Mouse (Mus musculus) bone marrow, adult 2 months (tissue): ENCODE measurements around the gene Gm12695. TPM values are rescaled to one million over a fixed set of nuclear protein-coding genes. Genes with fewer than 3 reads are reported as not detected.

Source experiments
- H3K27ac ChIP-seq: fragments of 200-500 bp; 2 replicates; pipeline ENCODE4 v1.5.1; 2012; ENCODE audit warnings: low read depth, mild to moderate bottlenecking, control low read depth, inconsistent platforms, low read length; ENCODE audit not compliant: control insufficient read depth, poor library complexity, insufficient read depth
- H3K4me1 ChIP-seq: fragments of 200-500 bp; 2 replicates; pipeline ENCODE4 v1.6.1; 2011; ENCODE audit warnings: low read length; ENCODE audit not compliant: control insufficient read depth, insufficient read depth
- H3K4me3 ChIP-seq: fragments of 200-500 bp; replicated peaks from 2 replicates; pipeline ENCODE3; 2011; ENCODE audit warnings: mild to moderate bottlenecking, low read depth, low read length, control low read depth; ENCODE audit not compliant: control insufficient read depth
- CTCF ChIP-seq: fragments of 200-500 bp; IDR thresholded peaks from 2 replicates; pipeline ENCODE4 v1.5.1; 2011; ENCODE audit warnings: low read length, control low read depth; ENCODE audit not compliant: control insufficient read depth, insufficient read depth
- POLR2A ChIP-seq: fragments of 200-500 bp; IDR thresholded peaks from 2 replicates; pipeline ENCODE4 v1.6.1; 2011; ENCODE audit warnings: low read depth, mild to moderate bottlenecking, control low read depth, low read length, borderline replicate concordance; ENCODE audit not compliant: control insufficient read depth
- WGBS: fragments of 180-500 bp; shearing (Covaris S2); methylation state at CpG from one replicate; pipeline ENCODE4 v1.1.7; 2018; 5-methylcytosine and 5-hydroxymethylcytosine counted together
- polyA plus RNA-seq: library from polyadenylated mRNA; stranded (reverse); fragments of >200 nt; gene quantifications from 2 replicates; pipeline ENCODE4 v1.2.4, GENCODE M21; 2011; ENCODE audit warnings: low replicate concordance; ENCODE audit not compliant: missing spikeins, insufficient read depth, insufficient read length

Gene Gm12695
- polyA plus RNA-seq, 1 experiment, result not detected

GRCm38 (mm10) chr4:96766396-96766998 is 18.5 kb downstream of the Gm12695 start:
- WGBS, result 44% methylated on average over 2 of the region's 2 CpGs
- H3K4me1 ChIP-seq, result no peaks in the 10 kb centered on the region
- no peak overlapping the region for H3K4me3 ChIP-seq
- TF ChIP-seq CTCF, result no peak
- no peak for TF ChIP-seq POLR2A
- H3K27ac ChIP-seq, result no peak overlapping the region

- WGBS, result 44% methylated on average over 1 of the region's 1 CpGs
- no peaks in the 10 kb centered on the region for H3K4me1 ChIP-seq
- H3K4me3 ChIP-seq, result no peak overlapping the region
- H3K27ac ChIP-seq, result no peak overlapping the region
- TF ChIP-seq POLR2A, result no peak
- no peak for TF ChIP-seq CTCF
These were observed 33.0 kb downstream of the Gm12695 start for GRCm38 (mm10) chr4:96751953-96752352.

GRCm38 (mm10) chr4:96740472-96740871 is 44.5 kb downstream of the Gm12695 start:
- Histone ChIP-seq H3K27ac (no peak overlapping the region), H3K4me3 (no peak overlapping the region), H3K4me1 (no peaks in the 10 kb centered on the region)
- WGBS, result 73% methylated on average over 3 of the region's 3 CpGs
- TF ChIP-seq POLR2A (no peak), CTCF (no peak)

- 67% methylated on average over 4 of the region's 4 CpGs for WGBS
- Histone ChIP-seq H3K4me1 (no peaks in the 10 kb centered on the region), H3K4me3 (no peak overlapping the region), H3K27ac (no peak overlapping the region)
- TF ChIP-seq POLR2A, result no peak
- no peak for TF ChIP-seq CTCF
These were observed 55.7 kb downstream of the Gm12695 start for GRCm38 (mm10) chr4:96729256-96729655.

- WGBS, result 58% methylated on average over 3 of the region's 3 CpGs
- TF ChIP-seq POLR2A (no peak), CTCF (no peak)
These were observed 56.8 kb downstream of the Gm12695 start for GRCm38 (mm10) chr4:96728211-96728610.

GRCm38 (mm10) chr4:96725415-96726055 is 59.5 kb downstream of the Gm12695 start:
- Histone ChIP-seq H3K27ac (no peak overlapping the region), H3K4me1 (no peaks in the 10 kb centered on the region), H3K4me3 (no peak overlapping the region)
- 68% methylated on average over 5 of the region's 5 CpGs for WGBS
- TF ChIP-seq POLR2A (no peak), CTCF (no peak)

More at GRCm38 (mm10) chr4:96728211-96728610, 56.8 kb downstream of the Gm12695 start:
- H3K4me1 ChIP-seq, result no peaks in the 10 kb centered on the region
- H3K4me3 ChIP-seq, result no peak overlapping the region
- no peak overlapping the region for H3K27ac ChIP-seq

GRCm38 (mm10) chr4:96722301-96722700 is 62.7 kb downstream of the Gm12695 start:
- no peaks in the 10 kb centered on the region for H3K4me1 ChIP-seq
- no peak overlapping the region for H3K27ac ChIP-seq
- no peak overlapping the region for H3K4me3 ChIP-seq
- 81% methylated on average over 2 of the region's 2 CpGs for WGBS
- TF ChIP-seq CTCF (no peak), POLR2A (no peak)

- Histone ChIP-seq H3K4me3 (no peak overlapping the region), H3K27ac (no peak overlapping the region), H3K4me1 (no peaks in the 10 kb centered on the region)
- TF ChIP-seq CTCF, result no peak
- TF ChIP-seq POLR2A, result no peak
- 56% methylated on average over 4 of the region's 4 CpGs for WGBS
These were observed 65.7 kb downstream of the Gm12695 start for GRCm38 (mm10) chr4:96718977-96719966.
